In the genomic region with DNA sequence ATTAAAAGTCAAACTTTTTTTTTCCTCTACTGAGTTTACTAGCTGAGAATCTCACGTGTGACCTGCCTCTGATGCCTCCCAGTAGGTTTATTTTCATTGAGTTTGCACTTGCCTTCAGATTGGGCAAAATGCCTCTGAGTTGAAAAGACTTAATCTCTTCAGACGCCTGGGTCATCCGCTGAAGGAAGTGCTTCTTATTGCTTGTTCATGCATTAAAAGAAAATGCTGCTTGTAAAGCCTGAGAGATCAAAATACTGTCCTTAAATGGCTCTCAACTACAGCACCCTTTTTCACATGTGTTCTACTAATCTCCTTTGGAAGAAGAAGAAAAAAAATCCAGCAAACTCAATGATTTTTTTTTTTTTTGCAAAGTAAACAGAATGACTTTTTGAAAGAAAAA, we compare ENCODE assay signal across 19 mouse cellular contexts.
DNase-seq lines count a peak whose midpoint lies in the region; ATAC-seq and TF ChIP-seq lines count a peak whose summit lies in the region.
"Had no signal": no experiment of that assay in that cellular context is flagged by ENCODE, and none has a peak within 500 bp of the region (broad histone marks: within the 10 kb centered on the region; RNA-seq: fewer than 3 reads in every experiment).

No protein-coding gene starts in this region.

- no peak for TF ChIP-seq CTCF in hindbrain, postnatal 0 days (IDR thresholded peaks at IDR 0.05; ENCODE audit: low read depth)
- TF ChIP-seq CTCF in brain, embryonic 14.5 days (IDR thresholded peaks at IDR 0.05; ENCODE audit: borderline replicate concordance, extremely low read depth, insufficient read depth, insufficient read length), result no peak

- H3K9me3 ChIP-seq in hindbrain, postnatal 0 days (ENCODE audit: low read length), result no peaks in the 10 kb centered on the region
- no peaks in the 10 kb centered on the region for H3K9me3 ChIP-seq in hindbrain, embryonic 12.5 days (replicated peaks)
- H3K9me3 ChIP-seq: embryonic facial prominence, embryonic 15.5 days; forebrain, embryonic 12.5 days; heart, embryonic 15.5 days; limb, embryonic 12.5 days; liver, embryonic 13.5 days; neural tube, embryonic 13.5 days had no signal

- WGBS in hindbrain, postnatal 0 days, result 22% methylated on average over 3 of the region's 3 CpGs
- WGBS in hindbrain, embryonic 12.5 days, result 50% methylated on average over 3 of the region's 3 CpGs

- no peaks in the 10 kb centered on the region for H3K36me3 ChIP-seq in hindbrain, postnatal 0 days (ENCODE audit: insufficient read depth, low read length)
- no peaks in the 10 kb centered on the region for H3K36me3 ChIP-seq in hindbrain, embryonic 12.5 days
- H3K36me3 ChIP-seq: embryonic facial prominence, embryonic 15.5 days; forebrain, embryonic 12.5 days; heart, embryonic 15.5 days; limb, embryonic 12.5 days; liver, embryonic 13.5 days; neural tube, embryonic 13.5 days had no signal

- peak; percentile 3 for DNase-seq in embryo, embryonic 10 days (ENCODE audit: low spot score)
- DNase-seq in embryo, embryonic 9.5 days (ENCODE audit: extremely low spot score), result no peak
- DNase-seq in hindbrain, postnatal 0 days (ENCODE audit: low spot score), result peak; percentile 60
- peak; percentile 51 for DNase-seq in 3T3-L1 (ENCODE audit: low read depth, low spot score)
- peak; percentile 56 for DNase-seq in brain, embryonic 14.5 days (ENCODE audit: low read depth)
- DNase-seq in adrenal gland, adult 2 months, result no peak
- DNase-seq: B cell, adult 2 months; cerebellum, adult 11 months; liver, embryonic 13.5 days; thymus, postnatal 36 days had no signal

- no peaks in the 10 kb centered on the region for H3K4me1 ChIP-seq in hindbrain, postnatal 0 days (ENCODE audit: insufficient read depth, low read length)
- no peaks in the 10 kb centered on the region for H3K4me1 ChIP-seq in hindbrain, embryonic 12.5 days
- H3K4me1 ChIP-seq: limb, embryonic 12.5 days; liver, embryonic 13.5 days; neural tube, embryonic 13.5 days had no signal

- ATAC-seq in hindbrain, postnatal 0 days, result 0 out of 2 replicates have a peak, but pooled peaks have one; percentile 2
- ATAC-seq in hindbrain, embryonic 12.5 days (ENCODE audit: low FRiP score), result no peak
- no peak for ATAC-seq in erythroid progenitor cell, adult 5-6 weeks (replicated peaks; ENCODE audit: low FRiP score, poor library complexity, severe bottlenecking)
- ATAC-seq: intestine, embryonic 16.5 days had no signal

- no peaks in the 10 kb centered on the region for H3K27me3 ChIP-seq in hindbrain, postnatal 0 days (ENCODE audit: insufficient read depth, low read length)
- no peaks in the 10 kb centered on the region for H3K27me3 ChIP-seq in hindbrain, embryonic 12.5 days
- H3K27me3 ChIP-seq: embryonic facial prominence, embryonic 15.5 days; forebrain, embryonic 12.5 days; heart, embryonic 15.5 days; limb, embryonic 12.5 days; liver, embryonic 13.5 days; neural tube, embryonic 13.5 days had no signal

- H3K27ac ChIP-seq in hindbrain, postnatal 0 days, result no peak overlapping the region
- H3K27ac ChIP-seq in hindbrain, embryonic 12.5 days, result no peak overlapping the region
- H3K27ac ChIP-seq: embryonic facial prominence, embryonic 15.5 days; forebrain, embryonic 12.5 days; left cerebral cortex, adult 2 months; limb, embryonic 12.5 days; liver, embryonic 13.5 days; neural tube, embryonic 13.5 days had no signal

- no peak overlapping the region for H3K9ac ChIP-seq in hindbrain, postnatal 0 days (replicated peaks; ENCODE audit: low read length)
- H3K9ac ChIP-seq in hindbrain, embryonic 12.5 days, result no peak overlapping the region
- H3K9ac ChIP-seq: embryonic facial prominence, embryonic 15.5 days; forebrain, embryonic 12.5 days; heart, embryonic 15.5 days; limb, embryonic 12.5 days; liver, embryonic 13.5 days; neural tube, embryonic 13.5 days had no signal

- TF ChIP-seq POLR2A in brain, embryonic 14.5 days (IDR thresholded peaks at IDR 0.05; ENCODE audit: borderline replicate concordance, extremely low read depth, insufficient read depth, insufficient read length, poor library complexity, severe bottlenecking), result no peak

- no peak overlapping the region for H3K4me2 ChIP-seq in hindbrain, postnatal 0 days (ENCODE audit: low read depth, low read length)
- no peak overlapping the region for H3K4me2 ChIP-seq in hindbrain, embryonic 12.5 days (replicated peaks)
- H3K4me2 ChIP-seq: embryonic facial prominence, embryonic 15.5 days; forebrain, embryonic 12.5 days; heart, embryonic 15.5 days; limb, embryonic 12.5 days; liver, embryonic 13.5 days; neural tube, embryonic 13.5 days had no signal

- H3K4me3 ChIP-seq in hindbrain, postnatal 0 days (ENCODE audit: low read length), result no peak overlapping the region
- no peak overlapping the region for H3K4me3 ChIP-seq in hindbrain, embryonic 12.5 days
- H3K4me3 ChIP-seq: embryonic facial prominence, embryonic 15.5 days; forebrain, embryonic 12.5 days; heart, embryonic 15.5 days; left cerebral cortex, adult 2 months; limb, embryonic 12.5 days; liver, embryonic 13.5 days; neural tube, embryonic 13.5 days had no signal

Comparison
In these comparisons a context has a peak if more than half of its experiments do, and no peak if none do; other contexts are left out.
1. DNase-seq: peak in embryo, embryonic 10 days (single experiment), hindbrain, postnatal 0 days (single experiment), 3T3-L1 (single experiment) and brain, embryonic 14.5 days (single experiment); none in embryo, embryonic 9.5 days (single experiment) and adrenal gland, adult 2 months (single experiment).